Mouse (Mus musculus) G1E (cell line): ENCODE data around the gene Bfsp2. TPM values are rescaled to one million over a fixed set of nuclear protein-coding genes. Genes with fewer than 3 reads are reported as not detected.

Source experiments
- ATAC-seq: 2 replicates; pipeline ENCODE4 v1.8.0; 2016; ENCODE audit warnings: mild to moderate bottlenecking; ENCODE audit not compliant: insufficient number of reproducible peaks, poor library complexity, low FRiP score, severe bottlenecking; ENCODE audit errors: extremely low read depth
- DNase-seq: peaks from one replicate; pipeline ENCODE4 v3.0.0; 2012; ENCODE audit warnings: low spot score
- H3K27me3 ChIP-seq: 2 replicates; pipeline ENCODE4 v1.6.1; 2012; ENCODE audit warnings: mild to moderate bottlenecking, low read length, inconsistent platforms; ENCODE audit not compliant: insufficient read depth
- H3K36me3 ChIP-seq: replicated peaks from 2 replicates; pipeline ENCODE3; 2012; ENCODE audit warnings: mild to moderate bottlenecking, inconsistent platforms
- H3K4me1 ChIP-seq: 2 replicates; pipeline ENCODE4 v1.6.1; 2012; ENCODE audit warnings: low read depth, low read length, inconsistent platforms, mixed read lengths; ENCODE audit not compliant: insufficient read depth
- H3K4me3 ChIP-seq: 2 replicates; pipeline ENCODE4 v1.5.1; 2012; ENCODE audit warnings: low read depth, mild to moderate bottlenecking, inconsistent platforms, low read length, moderate library complexity, mixed read lengths
- H3K9me3 ChIP-seq: replicated peaks from 2 replicates; pipeline ENCODE4 v1.6.1; 2012; ENCODE audit warnings: inconsistent platforms
- CTCF ChIP-seq: IDR thresholded peaks from 2 replicates; pipeline ENCODE4 v1.5.1; 2012; ENCODE audit warnings: low read depth, low read length, inconsistent platforms, mixed read lengths
- GATA1 ChIP-seq: IDR thresholded peaks from 2 replicates; pipeline ENCODE4 v1.6.1; 2012; ENCODE audit warnings: borderline replicate concordance, low read length, inconsistent platforms, mixed read lengths
- GATA2 ChIP-seq: IDR thresholded peaks from 2 replicates; pipeline ENCODE4 v1.6.1; 2012; ENCODE audit warnings: low read depth, low read length, inconsistent platforms, borderline replicate concordance
- POLR2AphosphoS5 ChIP-seq: IDR thresholded peaks from 2 replicates; pipeline ENCODE4 v1.6.1; 2012; ENCODE audit warnings: low read depth, low read length, inconsistent platforms; ENCODE audit not compliant: insufficient replicate concordance
- TAL1 ChIP-seq: conservative IDR thresholded peaks from 2 replicates; pipeline ENCODE4 v1.6.1; 2012; ENCODE audit warnings: low read depth, low read length, inconsistent platforms, mixed read lengths
- polyA plus RNA-seq: library from polyadenylated mRNA; stranded (reverse); fragments of >175 nt; gene quantifications from 2 replicates; pipeline ENCODE4 v1.2.3, GENCODE M21; 2012
- total RNA-seq, 2 experiments: library from RNA; stranded (forward) in 1 of 2; stranded (reverse) in 1 of 2; fragments of 200-1000 nt in 1 of 2; fragments of >200 nt in 1 of 2; fragmentation: Nextera tagmentation in 1 of 2; gene quantifications; 2 replicates each; pipeline ENCODE4 v1.2.3; 2014 to 2017

The Bfsp2 gene
- total and polyA plus RNA-seq, 3 experiments, result not detected

GRCm38 (mm10) chr9:103489883-103490282, 9.7 kb upstream of the Bfsp2 start:
- peaks cover 75% of the 10 kb centered on the region for H3K9me3 ChIP-seq
- H3K36me3 ChIP-seq, result no peaks in the 10 kb centered on the region
- TF ChIP-seq POLR2AphosphoS5 (no peak), GATA1 (no peak), CTCF (no peak), GATA2 (no peak), TAL1 (no peak)
- no peaks in the 10 kb centered on the region for H3K27me3 ChIP-seq
- DNase-seq (no peak), ATAC-seq (no peak)
- H3K4me1 ChIP-seq, result no peaks in the 10 kb centered on the region
- H3K4me3 ChIP-seq, result no peak overlapping the region

GRCm38 (mm10) chr9:103489096-103489495, 8.9 kb upstream of the Bfsp2 start:
- no peak for ATAC-seq
- Histone ChIP-seq H3K9me3 (peaks cover 73% of the 10 kb centered on the region), H3K4me1 (no peaks in the 10 kb centered on the region), H3K36me3 (no peaks in the 10 kb centered on the region), H3K27me3 (no peaks in the 10 kb centered on the region), H3K4me3 (no peak overlapping the region)
- TF ChIP-seq POLR2AphosphoS5 (no peak), GATA1 (no peak), CTCF (no peak), GATA2 (no peak), TAL1 (no peak)
- DNase-seq, result no peak

GRCm38 (mm10) chr9:103486262-103486661, 6.0 kb upstream of the Bfsp2 start:
- Histone ChIP-seq H3K4me3 (no peak overlapping the region; the same call in 1 of the 2 replicates), H3K36me3 (no peaks in the 10 kb centered on the region), H3K27me3 (no peaks in the 10 kb centered on the region), H3K4me1 (no peaks in the 10 kb centered on the region), H3K9me3 (peaks cover 66% of the 10 kb centered on the region)
- no peak for ATAC-seq
- TF ChIP-seq CTCF (no peak), TAL1 (no peak), GATA1 (no peak), POLR2AphosphoS5 (no peak), GATA2 (no peak)
- DNase-seq, result no peak

GRCm38 (mm10) chr9:103485606-103486005, 5.4 kb upstream of the Bfsp2 start:
- H3K4me1 ChIP-seq, result no peaks in the 10 kb centered on the region
- no peak for ATAC-seq
- no peak for TF ChIP-seq TAL1
- TF ChIP-seq GATA1, result no peak
- TF ChIP-seq GATA2, result no peak
- TF ChIP-seq POLR2AphosphoS5, result no peak
- no peak for TF ChIP-seq CTCF
- H3K36me3 ChIP-seq, result no peaks in the 10 kb centered on the region
- H3K4me3 ChIP-seq, result no peak overlapping the region
- H3K9me3 ChIP-seq, result peaks cover 64% of the 10 kb centered on the region
- H3K27me3 ChIP-seq, result no peaks in the 10 kb centered on the region
- no peak for DNase-seq

- Histone ChIP-seq H3K4me3 (no peak overlapping the region), H3K36me3 (no peaks in the 10 kb centered on the region), H3K9me3 (peaks cover 44% of the 10 kb centered on the region), H3K4me1 (no peaks in the 10 kb centered on the region), H3K27me3 (no peaks in the 10 kb centered on the region)
- TF ChIP-seq GATA1, result no peak
- no peak for TF ChIP-seq GATA2
- TF ChIP-seq TAL1, result no peak
- no peak for TF ChIP-seq CTCF
- TF ChIP-seq POLR2AphosphoS5, result no peak
- DNase-seq, result no peak
- ATAC-seq, result no peak
These were observed 492 bp upstream of the Bfsp2 start for GRCm38 (mm10) chr9:103480603-103481220.

- no peaks in the 10 kb centered on the region for H3K36me3 ChIP-seq
- H3K4me3 ChIP-seq, result no peak overlapping the region
- no peak for DNase-seq
- peaks cover 47% of the 10 kb centered on the region for H3K9me3 ChIP-seq
- no peak for ATAC-seq
- H3K27me3 ChIP-seq, result no peaks in the 10 kb centered on the region
- H3K4me1 ChIP-seq, result no peaks in the 10 kb centered on the region
- no peak for TF ChIP-seq GATA2
- TF ChIP-seq GATA1, result no peak
- TF ChIP-seq CTCF, result no peak
- no peak for TF ChIP-seq POLR2AphosphoS5
- TF ChIP-seq TAL1, result no peak
These were observed 4.8 kb downstream of the Bfsp2 start for GRCm38 (mm10) chr9:103475414-103475813.
